Mouse (Mus musculus) megakaryocyte, adult 5-6 weeks (primary cell): ENCODE results near the gene Gm10491. TPM values are rescaled to one million over a fixed set of nuclear protein-coding genes. Genes with fewer than 3 reads are reported as not detected.
A peak's percentile ranks its signal among the peaks of the same experiment; 100 is the strongest.

Experiments used
- ATAC-seq: 2 replicates; pipeline ENCODE4 v1.8.0; 2016; ENCODE audit warnings: mild to moderate bottlenecking, inconsistent platforms; ENCODE audit not compliant: poor library complexity, severe bottlenecking
- total RNA-seq, 2 experiments: library from RNA; stranded (forward) in 1 of 2; stranded (reverse) in 1 of 2; fragments of 153-499, 151-499 nt in 1 of 2; fragments of 221-1000, 200-1000 nt in 1 of 2; gene quantifications; 2 replicates each; pipeline versions ENCODE4 v1.2.3 to v1.2.4; 2015 to 2017

Gene Gm10491
- total RNA-seq, 2 experiments from 2014 or later: not detected

GRCm38 (mm10) chrX:7883841-7884567 is 23.6 kb downstream of the Gm10491 start, which contains the start of gene Slc35a2:
Gene Slc35a2, plus strand, starts transcription at chrX:7884028.
- ATAC-seq: peak; percentile 87

GRCm38 (mm10) chrX:7879819-7880218 is 27.8 kb downstream of the Gm10491 start:
- peak; percentile 60 for ATAC-seq

- ATAC-seq: no peak
Measured at GRCm38 (mm10) chrX:7878495-7878894, 29.1 kb downstream of the Gm10491 start.

GRCm38 (mm10) chrX:7878007-7878419 is 29.6 kb downstream of the Gm10491 start, which contains the start of gene Pim2:
Gene Pim2, plus strand, starts transcription at chrX:7878262.
- ATAC-seq: peak; percentile 95

- ATAC-seq: no peak
Measured at GRCm38 (mm10) chrX:7869826-7870225, 37.8 kb downstream of the Gm10491 start.

GRCm38 (mm10) chrX:7868506-7868905 is 39.1 kb downstream of the Gm10491 start:
- no peak for ATAC-seq

- ATAC-seq: no peak
Measured at GRCm38 (mm10) chrX:7867141-7867540, 40.5 kb downstream of the Gm10491 start.

GRCm38 (mm10) chrX:7865786-7866185 is 41.8 kb downstream of the Gm10491 start:
- no peak for ATAC-seq

- ATAC-seq: peak; percentile 51; the same call in 1 of the 2 replicates
Measured at GRCm38 (mm10) chrX:7865343-7865742, 42.3 kb downstream of the Gm10491 start.

- peak; percentile 75 for ATAC-seq
Measured at GRCm38 (mm10) chrX:7864551-7864950, 43.1 kb downstream of the Gm10491 start.

GRCm38 (mm10) chrX:7863181-7863580 is 44.5 kb downstream of the Gm10491 start:
- no peak for ATAC-seq

GRCm38 (mm10) chrX:7859191-7859753 is 48.4 kb downstream of the Gm10491 start:
- peak; percentile 56 for ATAC-seq

Other genes starting within 250 kb of the Gm10491 start
- gene Plp2, start 236.4 kb downstream of the Gm10491 start, total RNA-seq (2015): 987 and 1,037 TPM in 2 replicates
- 267 and 300 TPM in 2 replicates for gene Plp2, start 236.4 kb downstream of the Gm10491 start, total RNA-seq (2017)
- gene Magix, start 226.6 kb downstream of the Gm10491 start, total RNA-seq (2015): not detected in 2 replicates
- gene Magix, start 226.6 kb downstream of the Gm10491 start, total RNA-seq (2017): 0.18 TPM in 1 of 2 replicates, not detected in the other
- gene Gpkow, start 210.7 kb downstream of the Gm10491 start, total RNA-seq (2015): 24.8 and 25.7 TPM in 2 replicates
- 24.2 and 25.7 TPM in 2 replicates for gene Gpkow, start 210.7 kb downstream of the Gm10491 start, total RNA-seq (2017)
- gene Wdr45, start 193.5 kb downstream of the Gm10491 start, total RNA-seq (2015): 25.6 and 38.7 TPM in 2 replicates
- 13.4 and 18.9 TPM in 2 replicates for gene Wdr45, start 193.5 kb downstream of the Gm10491 start, total RNA-seq (2017)
- gene Gm45208, start 185.6 kb downstream of the Gm10491 start, total RNA-seq (2015): not detected in 2 replicates
- not detected in 2 replicates for gene Gm45208, start 185.6 kb downstream of the Gm10491 start, total RNA-seq (2017)
- gene Praf2, start 179.4 kb downstream of the Gm10491 start, total RNA-seq (2015): 7.8 and 20.6 TPM in 2 replicates
- 5.4 and 5.8 TPM in 2 replicates for gene Praf2, start 179.4 kb downstream of the Gm10491 start, total RNA-seq (2017)
- gene Ccdc120, start 156.9 kb downstream of the Gm10491 start, total RNA-seq (2015): not detected in 2 replicates
- gene Ccdc120, start 156.9 kb downstream of the Gm10491 start, total RNA-seq (2017): not detected in 2 replicates
- 45.9 and 54.6 TPM in 2 replicates for gene Tfe3, start 145.3 kb downstream of the Gm10491 start, total RNA-seq (2015)
- gene Tfe3, start 145.3 kb downstream of the Gm10491 start, total RNA-seq (2017): 22.3 and 39.4 TPM in 2 replicates
- gene Gripap1, start 118.1 kb downstream of the Gm10491 start, total RNA-seq (2015): 39.5 and 55.4 TPM in 2 replicates
- 70.5 and 81.9 TPM in 2 replicates for gene Gripap1, start 118.1 kb downstream of the Gm10491 start, total RNA-seq (2017)
- gene Kcnd1, start 85.5 kb downstream of the Gm10491 start, total RNA-seq (2015): 0.39 and 0.49 TPM in 2 replicates
- gene Kcnd1, start 85.5 kb downstream of the Gm10491 start, total RNA-seq (2017): 0.20 and 0.29 TPM in 2 replicates
- 43.2 and 50.6 TPM in 2 replicates for gene Otud5, start 66.5 kb downstream of the Gm10491 start, total RNA-seq (2015)
- gene Otud5, start 66.5 kb downstream of the Gm10491 start, total RNA-seq (2017): 70.2 and 73.0 TPM in 2 replicates
- 4.7 and 8.6 TPM in 2 replicates for gene Pim2, start 29.6 kb downstream of the Gm10491 start, total RNA-seq (2015)
- gene Pim2, start 29.6 kb downstream of the Gm10491 start, total RNA-seq (2017): 1.1 and 1.4 TPM in 2 replicates
- 6.4 and 9.8 TPM in 2 replicates for gene Slc35a2, start 23.8 kb downstream of the Gm10491 start, total RNA-seq (2015)
- 10.9 and 13.5 TPM in 2 replicates for gene Slc35a2, start 23.8 kb downstream of the Gm10491 start, total RNA-seq (2017)
- gene Pqbp1, start 8.6 kb downstream of the Gm10491 start, total RNA-seq (2015): 25.6 and 29.8 TPM in 2 replicates
- 116 and 123 TPM in 2 replicates for gene Pqbp1, start 8.6 kb downstream of the Gm10491 start, total RNA-seq (2017)
- 75.8 and 85.4 TPM in 2 replicates for gene Timm17b, start 8.5 kb downstream of the Gm10491 start, total RNA-seq (2015)
- gene Timm17b, start 8.5 kb downstream of the Gm10491 start, total RNA-seq (2017): 35.8 and 50.0 TPM in 2 replicates
- not detected in 2 replicates for gene Gm10490, start 1.7 kb upstream of the Gm10491 start, total RNA-seq (2015)
- gene Gm10490, start 1.7 kb upstream of the Gm10491 start, total RNA-seq (2017): not detected in 2 replicates
- gene Pcsk1n, start 12.0 kb upstream of the Gm10491 start, total RNA-seq (2015): not detected in 2 replicates
- gene Pcsk1n, start 12.0 kb upstream of the Gm10491 start, total RNA-seq (2017): not detected in 2 replicates
- not detected in 2 replicates for gene Eras, start 20.8 kb upstream of the Gm10491 start, total RNA-seq (2015)
- not detected in 2 replicates for gene Eras, start 20.8 kb upstream of the Gm10491 start, total RNA-seq (2017)
- gene Hdac6, start 40.1 kb upstream of the Gm10491 start, total RNA-seq (2015): 6.4 and 7.5 TPM in 2 replicates
- gene Hdac6, start 40.1 kb upstream of the Gm10491 start, total RNA-seq (2017): 8.0 and 9.3 TPM in 2 replicates
- 5.8 and 7.1 TPM in 2 replicates for gene Gata1, start 70.2 kb upstream of the Gm10491 start, total RNA-seq (2015)
- 5.6 and 7.6 TPM in 2 replicates for gene Gata1, start 70.2 kb upstream of the Gm10491 start, total RNA-seq (2017)
- not detected in 2 replicates for gene Glod5, start 110.7 kb upstream of the Gm10491 start, total RNA-seq (2015)
- gene Glod5, start 110.7 kb upstream of the Gm10491 start, total RNA-seq (2017): not detected in 2 replicates
- 37.8 and 43.6 TPM in 2 replicates for gene Suv39h1, start 166.9 kb upstream of the Gm10491 start, total RNA-seq (2015)
- gene Suv39h1, start 166.9 kb upstream of the Gm10491 start, total RNA-seq (2017): 50.3 and 53.9 TPM in 2 replicates
- gene Was, start 182.7 kb upstream of the Gm10491 start, total RNA-seq (2015): 107 and 116 TPM in 2 replicates
- gene Was, start 182.7 kb upstream of the Gm10491 start, total RNA-seq (2017): 145 and 149 TPM in 2 replicates
- 17.4 and 20.3 TPM in 2 replicates for gene Wdr13, start 225.1 kb upstream of the Gm10491 start, total RNA-seq (2015)
- gene Wdr13, start 225.1 kb upstream of the Gm10491 start, total RNA-seq (2017): 22.2 and 27.9 TPM in 2 replicates
- 982 and 1,036 TPM in 2 replicates for gene Rbm3, start 238.0 kb upstream of the Gm10491 start, total RNA-seq (2015)
- gene Rbm3, start 238.0 kb upstream of the Gm10491 start, total RNA-seq (2017): 1,421 and 1,439 TPM in 2 replicates